Mouse (Mus musculus) liver, embryonic 13.5 days (tissue): ENCODE data around the gene Tssk6. TPM values are rescaled to one million over a fixed set of nuclear protein-coding genes. Genes with fewer than 3 reads are reported as not detected.
"Not testable (repeated sequence)": the region's sequence is repeated elsewhere in the genome, so short reads cannot be mapped to it uniquely, and the experiment has no call there.

Experiments used
- ATAC-seq: fragments of 200-750 bp; cut with Nextera tagmentation; 2 replicates; pipeline ENCODE4 v1.8.0; 2017; ENCODE audit warnings: low read depth, mild to moderate bottlenecking, moderate number of reproducible peaks, moderate library complexity
- DNase-seq: peaks from one replicate; pipeline ENCODE4 v3.0.0; 2022
- H3K27ac ChIP-seq: fragments of 300-500 bp; sonication (generic); 2 replicates; pipeline ENCODE4 v1.5.1; 2015; ENCODE audit warnings: moderate library complexity, mild to moderate bottlenecking, inconsistent platforms
- H3K27me3 ChIP-seq: fragments of 300-500 bp; sonication (generic); 2 replicates; pipeline ENCODE4 v1.6.1; 2015; ENCODE audit warnings: mild to moderate bottlenecking, inconsistent platforms
- H3K36me3 ChIP-seq: fragments of 300-500 bp; sonication (generic); 2 replicates; pipeline ENCODE4 v1.6.1; 2015; ENCODE audit warnings: mild to moderate bottlenecking, inconsistent platforms
- H3K4me1 ChIP-seq: fragments of 300-500 bp; sonication (generic); replicated peaks from 2 replicates; pipeline ENCODE4 v1.6.1; 2015; ENCODE audit warnings: inconsistent platforms
- H3K4me2 ChIP-seq: fragments of 300-500 bp; sonication (generic); 2 replicates; pipeline ENCODE4 v1.6.1; 2015; ENCODE audit warnings: inconsistent platforms, mild to moderate bottlenecking, moderate library complexity
- H3K4me3 ChIP-seq: fragments of 300-500 bp; sonication (generic); replicated peaks from 2 replicates; pipeline ENCODE4 v1.5.1; 2015; ENCODE audit warnings: mild to moderate bottlenecking, inconsistent platforms
- H3K9ac ChIP-seq: fragments of 300-500 bp; sonication (generic); 2 replicates; pipeline ENCODE4 v1.6.1; 2015; ENCODE audit warnings: mild to moderate bottlenecking, inconsistent platforms
- H3K9me3 ChIP-seq: fragments of 300-500 bp; sonication (generic); replicated peaks from 2 replicates; pipeline ENCODE4 v1.6.1; 2016; ENCODE audit warnings: inconsistent platforms
- WGBS: fragments of 180-500 bp; shearing (Covaris S2); methylation state at CpG from one replicate; pipeline ENCODE4 v1.1.7; 2015; ENCODE audit not compliant: insufficient replicate concordance; 5-methylcytosine and 5-hydroxymethylcytosine counted together
- polyA plus RNA-seq: library from polyadenylated mRNA; unstranded; fragments of >200 nt; fragmentation: Nextera tagmentation; extraction: Ambion mirVana; gene quantifications from 2 replicates; pipeline ENCODE4 v1.2.1, GENCODE M21; 2015

Tssk6 gene
- polyA plus RNA-seq, 1 experiment from 2014 or later, result 2.5 TPM

- peaks cover 87% of the 10 kb centered on the region for H3K4me1 ChIP-seq
- no peak overlapping the region; the same call in 1 of the 2 replicates for H3K27ac ChIP-seq
- peaks cover 27% of the 10 kb centered on the region for H3K36me3 ChIP-seq
- H3K27me3 ChIP-seq, result no peaks in the 10 kb centered on the region
- no peak overlapping the region for H3K4me2 ChIP-seq
- peak overlapping the region; percentile 36; the same call in 1 of the 2 replicates for H3K9ac ChIP-seq
- no peak overlapping the region for H3K4me3 ChIP-seq
- 30% methylated on average over 2 of the region's 2 CpGs for WGBS
- no peak for ATAC-seq
- H3K9me3 ChIP-seq, result no peaks in the 10 kb centered on the region
- no peak for DNase-seq
Measured at GRCm38 (mm10) chr8:69940386-69940785, 38.4 kb downstream of the Tssk6 start.

- ATAC-seq, H3K4me3 ChIP-seq, H3K4me2 ChIP-seq, DNase-seq, H3K9me3 ChIP-seq, H3K9ac ChIP-seq, H3K27ac ChIP-seq, H3K27me3 ChIP-seq: not testable (repeated sequence)
- peaks cover 71% of the 10 kb centered on the region for H3K4me1 ChIP-seq
- H3K36me3 ChIP-seq, result peaks cover 23% of the 10 kb centered on the region
- 66% methylated on average over 3 of the region's 3 CpGs for WGBS
Measured at GRCm38 (mm10) chr8:69942495-69942894, 40.5 kb downstream of the Tssk6 start.

GRCm38 (mm10) chr8:69950300-69950699 is 48.3 kb downstream of the Tssk6 start:
- no peak for DNase-seq
- Histone ChIP-seq H3K4me3 (no peak overlapping the region), H3K27me3 (no peaks in the 10 kb centered on the region), H3K4me2 (no peak overlapping the region), H3K27ac (0 out of 2 replicates have a peak overlapping the region, but pooled peaks have one; percentile 6), H3K36me3 (peaks cover 40% of the 10 kb centered on the region), H3K9me3 (no peaks in the 10 kb centered on the region), H3K9ac (no peak overlapping the region), H3K4me1 (peaks cover 53% of the 10 kb centered on the region)
- WGBS, result 94% methylated on average over 2 of the region's 2 CpGs
- ATAC-seq, result peak; percentile 46; the same call in 1 of the 2 replicates

Other genes with a start within 250 kb of the Tssk6 start
- 0.27 and 0.37 TPM in 2 replicates for gene Zfp964, start 247.7 kb upstream of the Tssk6 start, polyA plus RNA-seq
- 12.3 and 14.0 TPM in 2 replicates for gene Zfp869, start 191.5 kb upstream of the Tssk6 start, polyA plus RNA-seq
- gene Zfp963, start 152.2 kb upstream of the Tssk6 start, polyA plus RNA-seq, result 2.2 and 2.3 TPM in 2 replicates
- 0.28 and 0.63 TPM in 2 replicates for gene Gm20422, start 127.3 kb upstream of the Tssk6 start, polyA plus RNA-seq
- 20.1 and 22.0 TPM in 2 replicates for gene Atp13a1, start 111.0 kb upstream of the Tssk6 start, polyA plus RNA-seq
- 7.2 and 8.3 TPM in 2 replicates for gene Zfp866, start 111.0 kb upstream of the Tssk6 start, polyA plus RNA-seq
- 4.7 and 5.0 TPM in 2 replicates for gene Gmip, start 93.5 kb upstream of the Tssk6 start, polyA plus RNA-seq
- gene Lpar2, start 79.8 kb upstream of the Tssk6 start, polyA plus RNA-seq, result 0.07 and 0.09 TPM in 2 replicates
- 2.4 and 2.8 TPM in 2 replicates for gene Pbx4, start 69.7 kb upstream of the Tssk6 start, polyA plus RNA-seq
- gene Cilp2, start 14.5 kb upstream of the Tssk6 start, polyA plus RNA-seq, result 0.03 and 0.09 TPM in 2 replicates
- 109 and 114 TPM in 2 replicates for gene Ndufa13, start 374 bp downstream of the Tssk6 start, polyA plus RNA-seq
- gene Yjefn3, start 528 bp downstream of the Tssk6 start, polyA plus RNA-seq, result 0.74 and 0.81 TPM in 2 replicates
- 27.1 and 27.8 TPM in 2 replicates for gene Gatad2a, start 94.2 kb downstream of the Tssk6 start, polyA plus RNA-seq
- 22.7 and 26.6 TPM in 2 replicates for gene Mau2, start 140.6 kb downstream of the Tssk6 start, polyA plus RNA-seq
- 20.2 and 21.7 TPM in 2 replicates for gene Sugp1, start 140.6 kb downstream of the Tssk6 start, polyA plus RNA-seq
- gene Tm6sf2, start 170.7 kb downstream of the Tssk6 start, polyA plus RNA-seq, result 0.98 and 1.1 TPM in 2 replicates
- 0.05 and 0.51 TPM in 2 replicates for gene Hapln4, start 181.3 kb downstream of the Tssk6 start, polyA plus RNA-seq
- gene Ncan, start 218.7 kb downstream of the Tssk6 start, polyA plus RNA-seq, result 0.07 and 0.13 TPM in 2 replicates
- gene Nr2c2ap, start 229.1 kb downstream of the Tssk6 start, polyA plus RNA-seq, result 26.2 and 28.5 TPM in 2 replicates
- gene Rfxank, start 237.0 kb downstream of the Tssk6 start, polyA plus RNA-seq, result 6.6 and 7.1 TPM in 2 replicates
- 25.0 and 25.8 TPM in 2 replicates for gene Borcs8, start 237.3 kb downstream of the Tssk6 start, polyA plus RNA-seq
- gene Mef2b, start 237.5 kb downstream of the Tssk6 start, polyA plus RNA-seq, result 0.08 and 0.17 TPM in 2 replicates